Mouse (Mus musculus) telencephalon, adult 2 months (tissue): ENCODE data around the gene Car9.
"Not testable (repeated sequence)": the region's sequence is repeated elsewhere in the genome, so short reads cannot be mapped to it uniquely, and the experiment has no call there.

Source experiments
- DNase-seq: peaks from one replicate; pipeline ENCODE4 v3.0.0-alpha.2; 2011; ENCODE audit warnings: low read depth, low spot score

The Car9 gene

DNA sequence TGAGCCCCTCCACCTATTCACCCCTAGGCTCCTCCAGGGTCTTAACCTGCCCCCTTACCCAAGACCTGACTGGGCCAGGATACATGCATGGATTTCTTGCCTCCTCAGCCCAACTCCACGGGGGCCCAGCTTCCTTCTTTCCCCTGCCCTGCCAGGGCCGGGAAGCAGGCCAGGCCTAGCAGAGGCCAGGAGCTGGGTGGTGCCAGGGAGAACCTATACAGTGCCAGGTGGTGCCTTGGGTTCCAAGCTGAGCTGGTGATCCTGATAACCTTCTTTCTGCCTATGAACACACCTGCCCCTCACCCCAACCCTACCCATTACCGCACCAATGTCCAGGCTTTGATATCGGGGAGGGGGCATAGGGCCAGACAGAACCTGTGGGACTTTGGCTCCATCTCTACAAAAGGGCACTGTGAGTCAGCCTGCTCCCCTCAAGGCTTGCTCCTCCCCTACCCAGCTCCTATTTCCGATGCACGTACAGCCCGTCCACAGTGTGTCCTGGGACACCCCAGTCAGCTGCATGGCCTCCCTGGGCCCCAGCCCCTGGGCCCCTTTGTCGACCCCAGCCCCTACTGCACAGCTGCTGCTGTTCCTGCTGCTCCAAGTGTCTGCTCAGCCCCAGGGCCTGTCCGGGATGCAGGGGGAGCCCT is at the start of gene Car9:
TSS of gene Car9 (plus strand) at position 431 of the 650 bp plus-strand sequence.
- DNase-seq: no peak

DNA sequence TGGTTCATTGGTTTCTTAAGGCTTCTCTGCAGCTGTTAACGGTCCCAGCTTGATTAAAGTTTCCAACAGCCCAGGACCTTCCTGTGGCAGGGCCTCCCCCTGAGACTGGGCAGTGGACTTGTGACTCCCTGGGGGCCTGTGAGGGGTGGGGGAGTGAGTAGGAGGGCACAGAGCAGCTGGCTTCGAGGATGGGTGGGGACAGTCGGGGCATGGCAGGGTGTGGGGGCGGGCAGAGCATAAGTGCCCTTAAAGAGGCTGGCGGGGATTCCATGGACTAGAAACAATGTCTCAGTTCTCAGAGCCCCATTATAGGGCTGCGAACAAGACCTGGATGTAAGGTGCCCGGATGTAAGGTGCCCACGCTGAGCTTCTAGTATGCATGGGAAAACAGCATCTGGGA is 49.6 kb upstream of the Car9 start:
- DNase-seq: no peak

DNA sequence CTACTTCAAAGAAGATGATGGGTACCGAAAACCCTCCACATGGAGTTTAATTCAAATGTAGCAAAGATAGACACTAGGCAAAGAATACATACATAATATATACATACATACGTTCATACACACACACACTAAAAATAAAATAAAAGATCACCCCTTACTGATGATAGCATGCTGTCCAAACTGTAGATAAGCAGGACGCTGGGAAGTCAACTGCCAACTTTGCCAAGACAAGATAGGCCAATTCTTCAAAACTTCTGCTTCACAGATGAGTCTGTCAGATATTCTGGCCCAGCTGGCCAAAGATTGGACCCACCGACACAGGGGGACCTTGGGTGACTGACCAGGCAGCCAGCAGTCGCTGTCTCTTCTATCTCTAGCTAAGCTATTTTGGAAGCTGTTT is 43.7 kb upstream of the Car9 start:
- DNase-seq: no peak

DNA sequence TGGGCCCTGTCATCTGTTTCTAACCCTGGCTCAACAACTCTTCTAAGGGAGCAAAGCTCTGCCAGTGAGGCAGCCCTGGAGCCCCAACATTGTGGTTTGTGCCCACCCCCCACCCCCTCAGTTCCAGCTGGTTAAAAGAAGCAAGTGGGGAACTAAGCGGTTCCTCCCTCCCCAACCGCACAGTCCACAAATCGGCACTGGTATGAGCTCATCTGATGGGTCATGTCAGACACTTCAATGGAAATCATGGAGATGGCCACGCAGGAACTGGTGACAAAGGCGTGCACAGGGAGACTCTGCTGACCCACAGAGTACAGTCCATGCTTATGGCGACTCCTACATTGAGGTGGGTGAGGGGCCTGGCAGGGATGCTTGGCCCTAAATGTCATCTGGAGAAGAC is 40.8 kb upstream of the Car9 start:
- no peak for DNase-seq

DNA sequence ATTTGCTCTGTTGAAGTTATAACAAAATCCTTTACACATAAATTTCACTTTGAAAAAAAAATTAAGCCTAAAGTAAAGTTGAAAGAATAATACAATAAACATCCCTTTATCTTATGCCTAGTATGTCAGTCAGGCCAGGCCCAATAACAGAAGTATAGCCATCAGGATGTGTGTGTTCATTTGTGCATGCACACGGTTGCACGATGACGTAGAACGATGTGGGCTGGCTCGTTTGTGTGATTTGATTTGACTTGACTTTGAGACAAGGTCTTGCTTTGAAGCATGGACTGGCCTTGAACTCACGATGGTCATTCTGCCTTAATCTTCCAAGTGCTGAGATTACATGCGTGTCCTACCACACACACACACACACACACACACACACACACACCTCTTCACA is 39.9 kb upstream of the Car9 start:
- DNase-seq: no peak

DNA sequence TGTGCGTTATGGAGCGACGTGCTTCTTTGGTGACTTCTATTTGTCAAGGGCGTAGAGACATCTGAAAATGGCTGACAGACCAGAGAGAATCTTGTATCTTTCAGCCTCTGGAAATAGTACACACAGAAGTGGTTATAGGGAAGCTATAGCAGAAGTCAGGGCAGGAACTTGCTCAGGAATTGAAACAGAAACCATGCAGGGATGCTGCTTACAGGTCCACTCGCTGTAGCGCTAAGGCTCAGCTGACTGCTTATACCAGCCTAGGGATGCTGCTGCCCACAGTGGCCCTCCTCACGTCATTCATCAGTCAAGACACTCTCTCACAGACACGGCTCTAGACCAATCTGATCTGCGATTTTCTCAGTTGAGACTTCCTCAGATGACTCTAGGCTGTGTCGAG is 36.5 kb upstream of the Car9 start:
- no peak for DNase-seq

DNA sequence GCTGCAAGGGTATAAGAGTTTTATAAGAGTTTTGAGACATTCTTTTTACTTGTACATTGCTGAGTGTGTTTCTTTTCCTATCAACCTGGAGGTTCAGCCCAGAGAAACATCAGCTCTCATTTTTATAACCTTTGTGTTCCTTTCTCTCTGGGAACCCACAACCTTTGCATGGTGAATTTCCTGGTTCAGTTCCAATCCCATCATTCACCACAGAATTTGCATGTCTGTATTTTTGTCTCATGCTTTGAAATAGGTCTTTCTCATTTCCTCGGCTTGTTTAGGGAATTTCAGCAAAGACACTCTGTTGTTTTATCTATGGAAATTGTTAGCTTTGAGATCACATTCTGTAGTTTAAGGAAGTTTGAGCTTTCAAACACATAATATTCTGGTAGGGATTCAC is 33.1 kb upstream of the Car9 start:
- no peak for DNase-seq

DNA sequence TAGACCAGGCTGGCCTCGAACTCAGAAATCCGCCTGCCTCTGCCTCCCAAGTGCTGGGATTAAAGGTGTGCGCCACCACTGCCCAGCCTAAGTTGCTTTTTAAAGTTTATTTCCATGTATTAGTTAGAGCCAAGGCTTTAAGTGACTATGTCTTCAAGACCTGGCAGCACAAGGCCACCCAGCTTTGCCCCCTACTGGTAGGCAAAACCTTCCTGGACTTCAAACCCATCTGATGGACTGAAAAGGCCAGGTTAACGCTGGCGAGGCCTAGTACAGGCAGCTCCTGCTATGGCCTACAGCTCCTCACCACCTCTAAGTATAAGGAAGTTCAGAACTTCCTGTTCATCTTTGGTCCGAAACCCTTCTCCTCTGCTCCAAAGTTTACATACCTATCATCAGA is 30.2 kb upstream of the Car9 start:
- no peak for DNase-seq

DNA sequence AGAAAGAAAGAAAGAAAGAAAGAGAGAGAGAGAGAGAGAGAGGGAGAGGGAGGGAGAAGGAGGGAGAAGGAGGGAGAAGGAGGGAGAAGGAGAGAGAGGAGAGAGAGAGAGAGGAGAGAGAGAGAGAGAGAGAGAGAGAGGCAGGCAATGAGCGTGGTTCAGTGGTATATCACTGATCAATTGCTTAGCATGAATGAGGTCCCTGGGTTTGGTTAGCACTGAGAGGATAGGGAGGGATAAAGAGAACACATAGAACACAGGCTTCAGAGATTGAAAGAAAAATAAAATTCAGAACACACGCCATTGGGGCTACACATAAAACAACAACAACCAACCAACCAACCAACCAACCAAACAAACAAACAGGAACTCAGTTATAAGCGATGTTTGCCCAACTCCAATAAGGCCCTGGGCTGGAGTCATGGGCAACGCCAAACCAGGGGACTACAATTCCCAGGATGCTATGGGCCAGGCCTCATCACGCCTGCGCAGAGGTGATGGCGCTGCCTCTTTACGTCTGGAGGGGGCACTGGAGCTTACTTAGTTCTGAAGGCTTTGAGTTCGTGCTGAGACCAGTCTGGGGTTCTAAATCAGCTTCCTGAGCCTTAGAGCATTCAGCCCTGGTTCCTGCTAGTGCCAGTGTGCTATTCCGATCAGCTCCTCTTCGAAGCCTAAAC is 28.8 kb upstream of the Car9 start:
- peak; percentile 79 for DNase-seq

DNA sequence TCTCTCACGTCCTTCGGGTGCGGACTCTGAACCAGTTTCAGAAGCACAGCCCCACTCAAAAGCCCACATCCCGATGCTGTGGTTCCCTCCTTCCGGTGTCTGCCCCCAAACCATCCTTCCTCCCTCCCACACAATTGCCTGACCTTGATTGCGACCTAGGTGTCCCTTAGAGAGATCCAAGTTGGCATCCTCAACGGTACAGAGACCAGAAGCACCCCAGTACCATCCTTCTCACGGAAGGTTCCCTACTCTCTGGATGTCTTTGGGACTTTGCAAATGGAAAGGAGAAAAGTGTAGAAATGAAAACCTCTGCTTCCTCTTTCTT is 28.3 kb upstream of the Car9 start:
- no peak for DNase-seq

DNA sequence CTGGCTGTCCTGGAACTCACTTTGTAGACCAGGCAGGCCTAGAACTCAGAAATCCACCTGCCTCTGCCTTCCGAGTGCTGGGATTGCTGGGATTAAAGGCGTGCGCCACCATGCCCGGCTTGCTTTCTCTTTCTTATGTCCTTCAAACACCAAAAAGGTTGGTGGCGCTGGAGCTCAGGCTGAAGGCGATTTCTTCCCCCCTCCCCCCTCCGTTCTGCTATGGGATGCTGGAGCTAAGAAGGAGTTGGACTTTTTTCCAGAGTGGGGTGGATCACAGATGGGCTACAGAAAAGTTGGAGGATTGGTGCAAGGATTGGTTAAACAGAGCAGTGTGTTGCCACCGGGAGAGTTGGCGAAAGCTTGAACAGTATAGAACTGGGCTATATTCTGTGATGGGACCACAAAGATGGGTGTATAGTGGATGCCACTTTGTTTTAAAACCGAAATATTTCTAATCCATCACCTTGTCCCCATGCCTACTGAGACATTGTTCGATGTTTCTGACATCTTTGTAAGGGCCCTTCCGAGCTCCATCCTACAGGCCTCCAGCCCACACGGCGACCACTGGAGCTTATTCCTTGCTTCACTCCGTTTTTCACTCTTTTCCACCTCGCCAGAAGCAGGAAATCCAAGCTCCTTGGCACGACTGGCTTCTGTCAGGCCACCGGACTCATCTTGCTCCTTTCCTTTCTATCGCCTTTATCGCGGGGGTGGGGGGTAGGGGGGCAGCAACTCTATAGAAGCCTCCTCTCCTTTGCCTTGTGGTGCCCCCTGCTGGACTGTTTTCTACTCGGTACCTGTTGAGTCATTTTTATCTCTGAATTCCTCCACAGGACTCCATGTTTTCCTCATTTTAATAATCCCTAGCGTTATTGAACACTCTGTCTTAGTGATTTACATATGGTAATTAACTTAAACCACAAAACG is 27.6 kb upstream of the Car9 start:
- no peak for DNase-seq

DNA sequence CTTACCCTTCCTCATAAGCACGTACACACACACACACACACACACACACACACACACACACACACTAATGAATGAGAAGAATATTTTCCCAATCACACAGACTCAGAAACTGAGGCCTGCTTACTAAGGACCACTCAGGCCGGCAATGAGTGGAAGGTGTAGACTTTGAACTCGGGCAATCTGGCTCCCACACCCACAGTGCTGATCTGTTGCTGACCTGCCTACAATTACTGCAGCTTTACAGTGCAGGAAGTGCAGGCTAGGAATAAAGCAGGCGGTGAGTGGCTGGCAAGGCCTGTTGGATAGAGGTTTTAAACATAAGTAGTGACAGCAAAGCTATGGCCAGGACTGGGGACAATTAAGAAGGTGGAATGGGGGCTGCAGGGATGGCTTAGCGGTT is 25.8 kb upstream of the Car9 start:
- DNase-seq: no peak

DNA sequence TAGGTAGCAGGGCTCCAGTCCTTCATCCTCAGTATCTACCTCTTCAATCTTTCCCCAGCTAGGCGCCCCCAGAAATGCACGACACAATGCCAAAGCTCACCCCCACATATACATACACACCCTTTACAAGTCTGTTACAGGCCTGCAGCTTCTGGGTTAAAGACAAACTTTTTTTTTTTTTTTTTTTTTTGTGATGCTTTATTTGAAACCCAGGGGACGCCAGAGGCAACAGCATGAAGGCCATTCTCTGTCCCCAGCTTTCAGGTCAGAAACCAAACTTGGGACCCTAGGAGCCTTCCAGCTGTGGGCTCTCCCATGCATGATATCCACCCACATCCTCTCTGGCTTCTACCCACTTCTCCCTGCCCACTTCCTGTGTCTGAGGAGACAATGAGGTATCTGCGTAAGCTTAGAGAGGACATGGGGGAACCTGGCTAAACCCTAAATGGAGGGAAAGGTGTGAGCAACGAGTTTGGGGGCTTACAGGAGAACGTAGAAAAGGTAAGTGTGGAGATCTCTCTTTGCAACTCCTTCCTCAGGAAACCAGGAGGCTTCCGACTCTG is 24.8 kb upstream of the Car9 start:
- no peak for DNase-seq

DNA sequence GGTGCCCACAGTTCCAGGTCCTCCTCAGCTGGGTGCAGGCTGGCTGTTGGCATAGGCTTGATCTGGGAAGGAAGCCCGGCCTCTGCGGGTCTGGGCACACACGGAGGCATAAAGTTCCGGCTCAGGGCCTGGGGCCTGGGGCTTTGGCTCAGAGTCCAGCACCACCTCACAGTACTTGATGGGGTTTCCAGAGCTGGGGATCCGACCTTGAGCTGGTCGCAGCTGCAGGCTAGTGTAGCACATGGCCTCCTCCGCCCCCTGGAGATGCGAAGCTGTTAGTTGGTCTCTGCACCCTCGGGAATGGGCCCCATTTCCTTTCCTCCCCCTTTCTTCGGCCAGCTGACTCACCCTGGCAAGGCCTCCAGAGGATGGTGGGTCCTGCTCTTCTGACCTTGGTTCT is 24.2 kb upstream of the Car9 start:
- no peak for DNase-seq

DNA sequence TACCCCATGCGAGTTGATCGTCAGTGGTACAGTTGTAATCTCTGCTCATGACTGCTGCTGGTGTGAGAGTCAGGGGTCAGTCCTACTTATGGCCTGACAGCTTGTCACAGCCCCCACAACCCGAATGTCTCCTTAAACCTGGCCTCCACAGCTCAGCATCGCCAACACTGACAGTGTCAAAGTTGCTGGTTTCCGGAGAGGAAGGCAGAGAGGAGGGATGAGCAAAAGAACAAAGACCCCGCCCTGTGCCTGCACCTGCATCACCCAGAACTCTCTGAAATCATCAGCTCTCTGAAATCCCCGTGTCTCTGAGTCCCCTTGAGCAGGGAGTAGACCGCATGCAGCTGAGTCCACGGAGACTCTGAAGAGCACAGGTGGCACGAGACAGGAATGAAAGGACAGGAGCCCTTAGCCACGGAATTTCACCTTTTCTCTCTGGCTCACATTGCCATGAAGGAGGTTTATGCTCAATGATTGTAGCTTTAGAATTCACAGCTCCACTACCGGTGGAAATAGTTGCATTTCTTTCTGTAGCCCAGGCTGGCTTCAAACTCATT is 23.2 kb upstream of the Car9 start, which contains the start of gene Sit1:
TSS of gene Sit1 (minus strand) at position 200 of the 557 bp plus-strand sequence.
- no peak for DNase-seq

DNA sequence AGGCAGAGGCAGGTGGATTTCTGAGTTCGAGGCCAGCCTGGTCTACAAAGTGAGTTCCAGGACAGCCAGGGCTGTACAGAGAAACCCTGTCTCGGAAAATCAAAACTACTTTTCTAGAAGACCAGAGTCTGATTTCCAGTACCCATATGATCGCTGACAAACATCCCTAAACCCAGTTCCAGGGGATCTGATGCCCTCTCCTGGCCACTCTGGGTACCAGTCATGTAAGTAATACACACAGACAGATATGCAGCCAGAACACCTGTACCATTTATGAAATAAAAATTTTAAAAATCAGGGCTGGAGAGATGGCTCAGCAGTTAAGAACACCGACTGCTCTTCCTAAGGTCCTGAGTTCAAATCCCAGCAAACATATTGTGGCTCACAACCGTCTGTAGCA is 21.1 kb upstream of the Car9 start:
- not testable (repeated sequence) for DNase-seq

DNA sequence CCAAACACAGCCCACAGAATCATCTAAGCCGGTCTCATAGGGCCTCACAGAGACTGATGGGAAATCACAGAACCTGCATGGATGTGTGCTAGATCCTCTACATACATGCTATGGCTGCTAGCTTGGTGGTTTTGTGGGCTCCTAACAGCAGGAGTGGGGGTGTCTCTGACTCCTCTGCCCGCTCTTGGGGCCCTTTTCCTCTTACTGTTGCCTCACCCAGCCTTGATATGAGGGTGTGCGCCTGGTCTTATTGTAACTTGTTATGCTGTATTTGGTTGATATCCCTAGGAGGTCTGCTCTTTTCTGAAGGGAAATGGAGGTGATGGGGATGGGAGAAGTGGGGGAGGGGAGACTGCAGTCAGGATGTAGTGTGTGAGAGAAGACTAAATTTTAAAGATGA is 17.2 kb upstream of the Car9 start:
- DNase-seq: no peak

DNA sequence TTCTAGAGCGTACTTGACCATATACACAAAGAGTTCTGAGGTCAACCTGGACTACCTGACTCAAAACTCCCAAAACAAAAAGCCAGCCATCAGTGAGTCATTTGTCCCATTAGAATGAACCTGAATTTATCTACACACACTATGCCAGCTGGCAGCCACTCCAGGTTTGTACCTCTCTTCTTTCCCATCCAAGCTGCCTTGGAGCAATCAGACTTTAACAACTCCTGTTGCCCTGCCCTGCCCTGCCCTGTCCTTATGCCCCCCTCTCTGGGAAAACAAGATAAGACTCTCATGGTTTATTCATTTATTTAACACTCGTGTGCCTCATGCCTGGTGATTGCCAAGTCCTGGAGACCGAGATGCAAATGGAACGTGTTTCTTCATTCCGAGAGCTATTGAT is 16.0 kb upstream of the Car9 start:
- DNase-seq: no peak

DNA sequence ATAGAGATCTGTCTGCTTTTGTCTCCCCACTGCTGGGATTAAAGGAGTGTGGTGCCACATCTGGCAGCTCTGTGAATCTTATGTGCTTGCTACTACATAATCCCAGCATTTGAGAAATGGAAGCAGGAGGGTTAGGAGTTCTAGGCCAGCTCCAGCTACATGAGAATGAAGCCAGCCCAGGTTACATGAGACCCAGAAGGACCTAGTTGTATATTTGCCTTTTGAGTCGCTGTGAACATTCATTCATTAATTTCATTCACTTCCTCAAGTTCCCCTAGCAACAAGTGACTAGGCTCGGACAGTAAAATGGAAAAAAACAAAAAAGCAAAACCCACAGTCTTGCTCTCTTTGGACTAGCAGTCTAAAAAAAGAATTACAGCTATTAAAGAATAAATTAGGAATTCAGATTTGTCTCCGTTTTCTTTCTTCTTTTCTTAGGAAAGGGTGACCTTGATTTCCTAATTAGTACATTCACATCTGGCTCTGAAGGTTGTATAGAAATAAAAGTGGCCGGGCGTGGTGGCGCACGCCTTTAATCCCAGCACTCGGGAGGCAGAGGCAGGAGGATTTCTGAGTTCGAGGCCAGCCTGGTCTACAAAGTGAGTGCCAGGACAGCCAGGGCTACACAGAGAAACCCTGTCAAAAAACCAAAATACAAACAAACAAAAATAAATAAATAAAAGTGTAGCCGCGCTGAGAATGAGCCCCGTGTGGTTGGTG is 14.5 kb upstream of the Car9 start:
- DNase-seq: no peak

DNA sequence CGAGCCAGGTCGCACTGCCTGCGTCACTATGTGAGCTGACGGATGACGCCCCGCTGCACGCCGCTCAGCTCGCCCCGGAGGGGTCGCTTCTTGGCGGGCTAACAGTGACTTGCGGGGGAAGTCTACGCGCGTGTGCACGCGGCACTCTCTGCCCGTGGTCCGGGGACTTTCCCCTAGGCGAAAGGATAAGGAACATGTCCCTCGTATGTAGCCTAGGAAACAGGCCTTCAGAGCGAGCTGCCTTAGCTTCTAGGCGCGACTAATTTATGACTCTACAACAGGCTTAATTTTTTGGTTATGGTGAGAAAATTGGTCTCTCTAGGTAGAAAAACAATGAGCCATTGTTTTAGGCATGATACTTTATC is 14.0 kb upstream of the Car9 start, which contains the start of gene Ccdc107:
TSS of gene Ccdc107 (plus strand) at position 80 of the 365 bp plus-strand sequence.
- peak; percentile 99 for DNase-seq

DNA sequence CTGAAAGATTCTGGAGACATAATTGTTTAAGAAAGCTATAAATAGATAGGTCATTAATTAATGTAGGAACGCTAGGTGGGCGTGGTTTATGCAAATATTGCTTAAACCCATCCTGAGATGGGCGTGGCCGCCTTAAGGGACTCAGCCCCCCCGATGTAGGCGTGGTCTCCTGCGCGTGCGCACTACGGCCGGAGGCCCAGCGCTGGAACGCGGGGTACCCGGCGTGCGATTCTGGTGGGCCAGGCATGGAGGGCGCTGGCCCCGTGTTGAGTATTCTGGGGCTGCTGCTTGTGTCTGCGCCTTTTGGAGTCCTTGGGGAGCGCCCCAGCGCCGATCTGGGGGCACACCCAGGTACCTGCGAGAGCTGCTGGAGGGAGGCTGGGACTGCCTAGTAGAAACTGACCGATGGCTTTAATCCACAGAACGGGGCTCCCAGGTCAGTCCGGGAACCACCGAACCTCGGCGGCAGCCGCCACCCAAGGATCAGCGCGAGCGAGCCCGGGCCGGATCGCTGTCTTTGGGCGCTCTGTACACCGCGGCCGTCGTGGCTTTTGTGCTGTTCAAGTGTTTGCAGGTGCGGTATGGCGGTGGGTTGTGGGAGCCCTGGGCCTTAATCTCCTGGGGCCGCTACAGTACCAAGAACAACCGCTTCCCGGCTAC is 13.4 kb upstream of the Car9 start:
- peak; percentile 92 for DNase-seq
